Mouse (Mus musculus) erythroblast, embryonic 14.5 days (primary cell): ENCODE results near the gene Scn11a.

Experiments used
- GATA1 ChIP-seq: IDR thresholded peaks from 2 replicates; pipeline ENCODE4 v1.6.1; 2012; ENCODE audit warnings: low read length, inconsistent platforms, mixed read lengths
- TAL1 ChIP-seq: IDR thresholded peaks from 3 replicates; pipeline ENCODE4 v1.6.1; 2012; ENCODE audit warnings: low read length, inconsistent platforms, mixed read lengths

DNA sequence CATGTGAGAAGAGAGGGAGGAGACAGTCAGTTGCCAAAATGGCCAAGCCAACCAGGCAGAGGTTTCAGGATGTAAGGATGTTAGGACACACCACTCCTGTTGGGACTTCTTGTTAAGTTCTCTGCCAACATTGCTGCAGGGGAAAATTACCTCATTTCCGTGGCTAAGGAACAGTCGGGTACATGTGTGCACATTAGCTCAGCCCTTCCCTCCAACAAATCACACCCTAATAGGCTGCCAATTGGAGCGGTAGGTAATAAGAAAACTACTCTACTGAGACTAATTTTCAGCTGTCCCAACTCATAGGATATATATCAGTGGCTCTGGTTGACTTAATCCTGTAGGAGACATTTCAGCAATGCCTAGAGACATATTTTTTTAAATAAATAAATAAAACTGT is 44.4 kb downstream of the Scn11a start:
- TF ChIP-seq TAL1 (no peak), GATA1 (no peak)
